Mouse (Mus musculus) bone marrow, adult 2 months (tissue): ENCODE data around the gene Cngb1.

Experiments used
- CTCF ChIP-seq: fragments of 200-500 bp; IDR thresholded peaks from 2 replicates; pipeline ENCODE4 v1.5.1; 2011; ENCODE audit warnings: low read length, control low read depth; ENCODE audit not compliant: control insufficient read depth, insufficient read depth
- POLR2A ChIP-seq: fragments of 200-500 bp; IDR thresholded peaks from 2 replicates; pipeline ENCODE4 v1.6.1; 2011; ENCODE audit warnings: low read depth, mild to moderate bottlenecking, control low read depth, low read length, borderline replicate concordance; ENCODE audit not compliant: control insufficient read depth

DNA sequence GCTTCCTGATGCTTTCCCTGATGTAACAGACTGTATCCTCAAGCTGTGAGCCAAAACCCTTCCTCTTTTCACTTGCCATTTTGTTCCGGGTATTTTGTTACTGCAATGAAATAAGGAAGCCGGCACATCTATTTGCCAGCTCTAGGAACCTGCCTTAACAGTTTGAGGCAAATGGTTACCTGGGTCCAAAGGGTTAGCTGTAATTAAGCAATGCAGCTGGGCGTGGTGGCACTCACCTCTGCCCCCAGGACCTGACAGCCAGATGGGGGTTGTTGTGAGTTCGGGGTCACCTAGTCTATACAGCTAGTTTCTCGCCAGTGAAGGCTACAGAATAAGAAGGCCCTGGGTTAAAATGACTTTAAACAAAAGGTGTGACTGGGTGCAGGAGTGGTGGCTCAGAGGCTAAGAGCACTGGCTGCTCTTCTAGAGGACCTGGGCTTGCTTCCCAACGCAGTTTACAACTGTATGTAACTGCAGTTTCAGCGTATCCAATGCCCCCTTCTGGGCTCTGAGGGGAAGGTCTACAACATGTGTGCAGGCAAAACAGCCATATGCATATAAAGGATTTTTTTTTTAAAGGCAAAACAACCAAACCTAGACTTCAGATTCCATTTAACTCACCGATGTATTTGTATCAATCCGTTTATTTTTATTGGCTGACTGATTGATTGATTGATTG lies 114.7 kb downstream of the Cngb1 start:
- TF ChIP-seq POLR2A (no peak), CTCF (no peak)
